Mouse (Mus musculus) spleen, adult 2 months (tissue): Measurements from ENCODE around the gene Adgrg1.

Experiments
- CTCF ChIP-seq: fragments of 200-500 bp; IDR thresholded peaks from 2 replicates; pipeline ENCODE4 v1.5.1; 2011; ENCODE audit warnings: mild to moderate bottlenecking, inconsistent platforms; ENCODE audit not compliant: insufficient read depth, insufficient read length, insufficient replicate concordance; ENCODE audit errors: extremely low read depth
- POLR2A ChIP-seq: fragments of 200-500 bp; IDR thresholded peaks from 2 replicates; pipeline ENCODE4 v1.6.1; 2011; ENCODE audit warnings: low read depth, low read length, inconsistent platforms

DNA sequence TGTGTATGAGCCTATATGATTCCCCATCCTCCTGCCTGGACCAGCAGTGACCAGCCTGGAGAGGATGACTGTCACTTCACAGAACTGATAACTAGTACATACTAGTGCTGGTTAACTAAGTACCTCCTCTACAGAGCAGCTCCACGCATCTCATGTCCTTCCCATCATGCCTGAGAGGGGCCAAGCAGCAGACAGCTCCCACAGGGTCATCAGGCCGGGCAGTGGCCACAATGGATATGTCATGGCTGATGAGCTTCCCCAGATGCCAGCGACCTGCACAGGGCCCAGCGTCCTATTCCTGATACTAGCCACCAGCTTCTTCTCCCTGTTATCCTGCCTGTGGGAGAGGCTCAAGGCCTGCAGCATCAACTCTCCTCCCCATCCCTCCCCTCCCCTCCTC, 42.1 kb downstream of the Adgrg1 start:
- TF ChIP-seq CTCF: no peak
- no peak for TF ChIP-seq POLR2A
